Mouse (Mus musculus) natural killer cell, adult 2 months (primary cell): Measurements from ENCODE around the gene Ftl1.

Experiments used
- DNase-seq, 2 experiments: peaks; one replicate each; pipeline ENCODE4 v3.0.0; 2022; ENCODE audit warnings: low spot score in 2 of 2

Gene Ftl1

DNA sequence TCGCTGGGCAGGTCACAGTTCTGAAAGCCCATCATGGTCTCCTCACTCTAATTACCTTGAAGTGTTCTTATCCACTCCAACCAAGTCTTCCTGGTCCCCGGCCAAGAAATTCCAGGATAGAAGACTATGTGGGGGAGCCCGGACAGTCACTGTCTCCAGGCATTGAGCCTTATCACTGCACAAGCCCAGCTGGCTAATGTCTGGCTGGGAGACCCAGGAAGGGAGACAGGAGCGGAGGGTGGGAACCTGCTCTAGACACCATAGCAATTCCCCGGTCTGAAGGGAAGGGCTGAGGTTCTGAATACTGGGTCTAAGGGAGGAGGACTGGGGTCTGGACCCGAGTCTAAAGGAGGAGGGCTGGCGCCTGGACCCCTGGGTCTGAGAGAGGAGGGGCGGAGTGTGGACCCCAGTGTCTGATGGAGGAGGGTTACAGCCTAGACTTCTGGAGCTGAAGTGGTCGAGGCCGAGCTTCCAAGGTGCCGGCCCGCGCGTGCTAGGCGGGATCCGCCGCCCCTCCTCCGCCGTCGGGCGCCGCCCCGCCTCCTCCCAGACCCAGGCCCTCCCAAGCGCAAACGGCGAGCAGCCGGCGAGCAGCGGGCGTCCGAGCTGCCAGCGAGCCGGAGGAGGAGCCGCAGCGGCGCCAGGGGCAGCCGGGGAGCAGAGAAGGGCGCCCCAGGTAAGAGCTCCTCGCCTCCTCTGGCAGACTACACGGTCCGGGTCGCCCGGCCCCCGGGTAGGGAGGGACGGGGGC lies 46.4 kb downstream of the Ftl1 start, which contains the start of gene Ntf5:
Ntf5 (plus strand) TSS at position 583 of the 751 bp plus-strand sequence.
- no peak for DNase-seq

DNA sequence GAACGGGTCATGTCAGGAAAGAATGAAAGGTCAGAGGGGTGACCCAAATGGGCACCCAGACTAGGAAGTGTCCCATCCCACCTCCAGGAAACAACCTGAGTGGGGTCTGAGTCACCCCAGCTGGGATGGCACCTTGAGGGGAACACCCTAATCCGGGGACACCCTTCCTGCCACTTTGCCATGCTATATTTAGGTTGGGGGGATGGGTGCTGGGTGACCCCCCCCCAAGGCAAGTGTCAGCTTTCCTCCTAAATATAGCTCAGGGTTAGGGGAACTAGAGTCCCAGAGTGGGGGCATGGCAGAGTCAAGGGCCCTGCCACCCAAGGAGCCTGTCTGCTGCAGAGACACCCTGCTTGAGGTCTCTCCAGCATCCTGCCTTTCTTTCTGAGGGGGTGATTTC lies 47.3 kb downstream of the Ftl1 start:
- DNase-seq = no peak

DNA sequence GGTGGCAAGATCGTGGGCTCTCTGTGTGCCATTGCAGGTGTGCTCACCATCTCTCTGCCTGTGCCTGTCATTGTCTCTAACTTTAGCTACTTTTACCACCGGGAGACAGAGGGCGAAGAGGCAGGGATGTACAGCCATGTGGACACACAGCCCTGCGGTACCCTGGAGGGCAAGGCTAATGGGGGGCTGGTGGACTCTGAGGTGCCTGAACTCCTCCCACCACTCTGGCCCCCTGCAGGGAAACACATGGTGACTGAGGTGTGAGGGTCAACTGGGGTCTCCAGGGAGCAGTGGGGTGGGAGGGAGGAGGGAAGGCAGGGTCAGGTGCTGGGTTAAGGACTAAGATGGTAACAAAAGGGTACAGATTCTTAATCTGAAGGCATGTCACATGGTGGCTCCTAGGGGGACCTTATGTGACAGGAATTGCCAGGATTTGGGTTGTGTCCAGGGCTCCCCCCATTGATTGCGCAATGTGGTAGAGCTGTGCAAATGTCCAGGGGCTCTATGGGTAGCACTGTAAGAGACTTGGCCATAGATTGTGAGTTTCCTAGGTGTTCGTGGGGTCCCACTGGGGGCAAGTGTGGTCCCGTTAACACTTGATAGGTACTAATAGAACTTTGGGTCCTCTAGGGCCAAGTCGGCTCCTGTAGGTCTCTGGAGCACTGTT lies 50.1 kb downstream of the Ftl1 start:
- no peak for DNase-seq

DNA sequence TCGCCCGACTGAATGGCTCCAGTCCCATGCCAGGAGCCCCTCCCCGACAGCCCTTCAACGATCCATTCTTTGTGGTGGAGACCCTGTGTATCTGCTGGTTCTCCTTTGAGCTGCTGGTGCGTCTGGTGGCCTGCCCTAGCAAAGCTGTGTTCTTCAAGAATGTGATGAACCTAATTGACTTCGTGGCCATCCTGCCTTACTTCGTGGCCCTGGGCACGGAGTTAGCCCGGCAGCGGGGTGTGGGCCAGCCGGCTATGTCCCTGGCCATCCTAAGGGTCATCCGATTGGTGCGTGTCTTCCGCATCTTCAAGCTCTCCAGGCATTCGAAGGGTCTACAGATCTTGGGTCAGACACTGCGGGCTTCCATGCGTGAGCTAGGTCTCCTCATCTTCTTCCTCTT lies 50.7 kb downstream of the Ftl1 start:
- DNase-seq = no peak

DNA sequence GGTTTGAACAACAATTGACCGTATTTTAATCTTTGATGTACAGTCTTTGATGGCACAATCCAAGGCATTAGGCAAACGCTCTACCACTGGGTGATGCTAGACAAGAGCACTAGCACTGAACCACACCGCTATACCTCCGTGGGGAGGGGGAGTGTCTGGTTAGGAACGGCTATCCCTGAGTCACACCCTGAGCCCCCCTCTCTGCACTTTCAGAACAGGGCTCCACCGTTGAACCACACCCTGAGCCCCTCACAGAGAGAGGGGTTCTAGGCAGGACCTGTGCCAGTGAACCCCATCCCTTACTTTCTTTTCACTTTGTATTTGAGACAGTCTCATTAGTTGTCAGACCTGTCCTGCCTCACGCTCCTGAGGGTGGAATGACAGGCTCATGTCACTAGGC lies 51.3 kb downstream of the Ftl1 start:
- DNase-seq = no peak
